Mouse (Mus musculus) MEL (cell line): Measurements from ENCODE around the gene Dmp1. TPM values are rescaled to one million over a fixed set of nuclear protein-coding genes. Genes with fewer than 3 reads are reported as not detected.

Experiments used
- DNase-seq: peaks from one replicate; pipeline ENCODE4 v3.0.0; 2011; ENCODE audit warnings: low read depth, low spot score
- H3K27ac ChIP-seq: 2 replicates; pipeline ENCODE4 v1.5.1; 2012; ENCODE audit warnings: low read depth, mild to moderate bottlenecking, control low read depth, low read length, moderate library complexity; ENCODE audit not compliant: control insufficient read depth
- H3K27me3 ChIP-seq, 2 experiments: fragments of 150-350 bp in 1 of 2; sonication (generic) in 1 of 2; 2 replicates each; pipeline ENCODE4 v1.6.1; 2012; ENCODE audit warnings: low read length in 2 of 2, mild to moderate bottlenecking in 2 of 2, improper control_type of control experiment in 1 of 2, moderate library complexity in 1 of 2; ENCODE audit not compliant: insufficient read depth in 2 of 2, control insufficient read depth in 1 of 2
- H3K36me3 ChIP-seq, 2 experiments: 2 replicates each; pipeline ENCODE4 v1.6.1; 2012 to 2014; ENCODE audit warnings: low read length in 2 of 2, improper control_type of control experiment in 1 of 2, inconsistent platforms in 1 of 2, mild to moderate bottlenecking in 1 of 2; ENCODE audit not compliant: insufficient read depth in 2 of 2, control insufficient read depth in 1 of 2
- H3K4me1 ChIP-seq, 2 experiments: fragments of 150-350 bp in 1 of 2; sonication (generic) in 1 of 2; 2 replicates each; pipeline ENCODE4 v1.6.1; 2012; ENCODE audit warnings: low read length in 2 of 2, improper control_type of control experiment in 1 of 2, mild to moderate bottlenecking in 1 of 2; ENCODE audit not compliant: insufficient read depth in 2 of 2, control insufficient read depth in 1 of 2
- H3K4me3 ChIP-seq, 2 experiments: fragments of 150-350 bp in 1 of 2; sonication (generic) in 1 of 2; 2 replicates each; pipeline ENCODE4 v1.5.1; 2012; ENCODE audit warnings: low read depth in 2 of 2, low read length in 2 of 2, mild to moderate bottlenecking in 2 of 2, moderate library complexity in 2 of 2, control low read depth in 1 of 2, improper control_type of control experiment in 1 of 2; ENCODE audit not compliant: control insufficient read depth in 1 of 2, insufficient read depth in 1 of 2
- H3K79me2 ChIP-seq: 2 replicates; pipeline ENCODE4 v1.6.1; 2012; ENCODE audit warnings: mild to moderate bottlenecking, low read length, moderate library complexity; ENCODE audit not compliant: control insufficient read depth, poor library complexity, insufficient read depth
- H3K9ac ChIP-seq: 2 replicates; pipeline ENCODE4 v1.6.1; 2012; ENCODE audit warnings: low read depth, mild to moderate bottlenecking, control low read depth, low read length, moderate library complexity; ENCODE audit not compliant: control insufficient read depth, poor library complexity, severe bottlenecking
- H3K9me3 ChIP-seq: fragments of 150-350 bp; sonication (generic); replicated peaks from 2 replicates; pipeline ENCODE4 v1.6.1; 2012; ENCODE audit warnings: mild to moderate bottlenecking, low read length, improper control_type of control experiment, moderate library complexity; ENCODE audit not compliant: insufficient read depth
- BHLHE40 ChIP-seq: IDR thresholded peaks from 2 replicates; pipeline ENCODE4 v1.6.1; 2012; ENCODE audit warnings: low read depth, mild to moderate bottlenecking, inconsistent platforms, low read length, improper control_type of control experiment, borderline replicate concordance
- CHD1 ChIP-seq: IDR thresholded peaks from 2 replicates; pipeline ENCODE4 v1.6.1; 2012; ENCODE audit warnings: low read depth, mild to moderate bottlenecking, inconsistent platforms, low read length, improper control_type of control experiment
- E2F4 ChIP-seq: IDR thresholded peaks from 2 replicates; pipeline ENCODE4 v1.6.1; 2011; ENCODE audit warnings: low read depth, low read length, improper control_type of control experiment, borderline replicate concordance
- ETS1 ChIP-seq: IDR thresholded peaks from 2 replicates; pipeline ENCODE4 v1.6.1; 2012; ENCODE audit warnings: low read depth, mild to moderate bottlenecking, inconsistent platforms, low read length, improper control_type of control experiment, moderate library complexity
- GATA1 ChIP-seq: IDR thresholded peaks from 2 replicates; pipeline ENCODE4 v1.6.1; 2011; ENCODE audit warnings: low read depth, low read length, improper control_type of control experiment
- MAFK ChIP-seq: IDR thresholded peaks from 2 replicates; pipeline ENCODE4 v1.6.1; 2011; ENCODE audit warnings: low read depth, mild to moderate bottlenecking, low read length, improper control_type of control experiment, borderline replicate concordance
- MEF2A ChIP-seq: IDR thresholded peaks from 2 replicates; pipeline ENCODE4 v1.6.1; 2014; ENCODE audit warnings: low read depth, mild to moderate bottlenecking, inconsistent platforms, low read length, improper control_type of control experiment; ENCODE audit not compliant: poor library complexity, insufficient replicate concordance, severe bottlenecking; ENCODE audit errors: extremely low read depth
- NELFE ChIP-seq: IDR thresholded peaks from 2 replicates; pipeline ENCODE4 v1.6.1; 2011; ENCODE audit warnings: low read depth, low read length, improper control_type of control experiment
- TCF12 ChIP-seq: IDR thresholded peaks from 2 replicates; pipeline ENCODE4 v1.6.1; 2014; ENCODE audit warnings: low read depth, mild to moderate bottlenecking, inconsistent platforms, low read length, improper control_type of control experiment, moderate library complexity
- UBTF ChIP-seq: IDR thresholded peaks from 2 replicates; pipeline ENCODE4 v1.6.1; 2012; ENCODE audit warnings: low read depth, mild to moderate bottlenecking, inconsistent platforms, low read length, improper control_type of control experiment, moderate library complexity, borderline replicate concordance; ENCODE audit not compliant: insufficient read depth
- USF2 ChIP-seq, 2 experiments: IDR thresholded peaks; 2 replicates each; pipeline ENCODE4 v1.6.1; 2011 to 2012; ENCODE audit warnings: improper control_type of control experiment in 2 of 2, low read length in 2 of 2, borderline replicate concordance in 1 of 2, inconsistent platforms in 1 of 2, low read depth in 1 of 2, mild to moderate bottlenecking in 1 of 2; ENCODE audit not compliant: insufficient read depth in 1 of 2
- ZMIZ1 ChIP-seq: IDR thresholded peaks from 2 replicates; pipeline ENCODE4 v1.6.1; 2012; ENCODE audit warnings: low read depth, mild to moderate bottlenecking, inconsistent platforms, low read length, improper control_type of control experiment, moderate library complexity
- polyA plus RNA-seq, 2 experiments: library from polyadenylated mRNA; stranded (reverse) in 1 of 2; unstranded in 1 of 2; fragments of >175 nt in 1 of 2; fragments of >200 nt in 1 of 2; gene quantifications; 2 replicates each; pipeline versions ENCODE4 v1.2.1 to v1.2.4; 2012; ENCODE audit warnings: low replicate concordance in 2 of 2, low read depth in 1 of 2; ENCODE audit not compliant: insufficient read length in 2 of 2, insufficient read depth in 1 of 2, missing spikeins in 1 of 2
- total RNA-seq: library from RNA; depleted of rRNA; stranded (reverse); fragments of 300-350 nt; gene quantifications from 2 replicates; pipeline ENCODE4 v1.2.3, GENCODE M21; 2012; rRNA removed

Gene Dmp1
- not detected in 2 replicates for total RNA-seq
- not detected for polyA plus RNA-seq

DNA sequence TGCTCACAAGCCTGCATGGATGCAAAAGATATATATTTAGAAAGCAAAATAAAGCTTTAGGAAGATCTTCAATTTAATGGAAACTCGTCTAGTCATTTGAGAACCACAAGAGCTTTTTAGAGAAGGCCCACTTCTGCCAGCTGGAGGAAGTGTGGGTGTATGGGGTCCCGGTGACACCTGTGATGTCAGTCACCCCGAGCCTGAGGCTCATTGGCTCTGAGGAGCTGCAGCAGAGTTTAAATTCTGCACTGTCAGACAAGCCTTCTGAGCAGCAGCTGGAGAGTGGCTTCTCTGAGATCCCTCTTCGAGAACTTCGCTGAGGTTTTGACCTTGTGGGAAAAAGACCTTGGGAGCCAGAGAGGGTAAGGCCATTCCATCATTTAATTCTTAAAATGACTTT, at the start of gene Dmp1:
Dmp1 (plus strand) TSS at position 263 of the 400 bp plus-strand sequence.
- H3K4me1 ChIP-seq, result no peaks in the 10 kb centered on the region
- no peaks in the 10 kb centered on the region for H3K36me3 ChIP-seq
- no peaks in the 10 kb centered on the region for H3K79me2 ChIP-seq
- DNase-seq, result no peak
- no peaks in the 10 kb centered on the region for H3K27me3 ChIP-seq
- H3K4me3 ChIP-seq, result no peak within 1 kb of the TSS
- H3K9me3 ChIP-seq, result no peaks in the 10 kb centered on the region
- no peak within 1 kb of the TSS for H3K9ac ChIP-seq
- no peak within 1 kb of the TSS for H3K27ac ChIP-seq
- no peak for TF ChIP-seq TCF12

DNA sequence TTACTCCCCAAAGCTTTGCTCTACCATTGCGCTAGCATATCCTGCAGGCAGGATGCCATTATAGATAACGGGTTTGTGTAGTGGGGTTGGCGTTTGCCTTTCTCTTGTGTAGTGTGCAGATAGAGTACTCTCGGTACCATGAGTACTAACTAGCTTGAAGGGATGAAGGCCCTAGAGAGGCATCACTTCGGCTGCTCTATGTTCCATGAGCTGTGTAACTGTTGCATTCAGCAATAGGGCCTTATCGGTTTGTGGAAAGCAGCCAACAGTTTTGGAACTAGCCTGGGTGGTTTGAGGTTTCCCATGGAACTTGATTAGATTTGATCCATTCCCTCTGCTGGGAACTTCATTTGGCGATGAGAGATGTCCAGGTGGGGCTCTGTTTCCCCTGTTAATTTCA, 44.7 kb upstream of the Dmp1 start:
- H3K79me2 ChIP-seq, result no peaks in the 10 kb centered on the region
- no peaks in the 10 kb centered on the region for H3K4me1 ChIP-seq
- DNase-seq, result no peak
- no peak overlapping the region for H3K9ac ChIP-seq
- no peaks in the 10 kb centered on the region for H3K36me3 ChIP-seq
- H3K4me3 ChIP-seq, result no peak overlapping the region
- no peaks in the 10 kb centered on the region; a peak in 1 of 4 replicates for H3K27me3 ChIP-seq
- TF ChIP-seq NELFE (no peak), E2F4 (no peak), BHLHE40 (no peak), GATA1 (no peak), UBTF (no peak), USF2 (IDR thresholded peaks at IDR 0.05; ENCODE audit: borderline replicate concordance in 1 of 2, insufficient read depth in 1 of 2, low read depth in 1 of 2, low read length in 2 of 2) (no peak)
- H3K27ac ChIP-seq, result no peak overlapping the region
- H3K9me3 ChIP-seq, result no peaks in the 10 kb centered on the region

DNA sequence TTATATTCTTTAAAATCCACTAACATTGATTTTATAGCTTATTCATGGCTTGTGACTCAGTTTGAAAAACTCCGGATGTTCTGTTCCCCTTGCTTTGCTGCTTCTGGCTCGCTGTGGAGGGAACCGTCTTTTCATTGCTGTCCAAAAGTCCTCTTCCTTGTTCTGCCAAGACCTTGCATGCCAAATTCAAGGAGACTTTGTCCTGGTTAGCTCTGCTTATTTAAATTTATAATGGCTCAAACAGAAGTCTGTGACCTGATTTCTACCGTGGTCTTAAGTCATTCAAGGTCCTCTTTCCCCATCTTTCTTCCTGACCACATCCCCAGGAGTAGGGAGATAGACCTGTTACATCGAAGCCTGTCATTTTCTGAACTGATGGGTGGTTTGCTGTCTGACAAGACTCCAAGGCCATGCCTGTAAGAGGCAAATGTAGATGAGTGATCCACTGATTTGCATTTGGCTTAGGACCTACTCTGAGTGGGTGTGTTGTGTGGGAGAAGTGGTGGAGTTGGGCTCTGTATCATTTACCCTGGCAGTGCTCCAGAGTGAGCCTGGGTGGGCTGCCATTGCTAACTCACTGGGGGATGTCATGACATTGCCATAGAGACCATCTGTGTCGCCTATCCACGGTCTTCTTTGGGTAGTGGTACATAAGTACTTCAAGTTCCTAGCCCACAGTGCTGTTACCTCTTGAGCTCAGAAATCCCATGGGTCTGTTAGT, 43.9 kb upstream of the Dmp1 start:
- no peak overlapping the region for H3K9ac ChIP-seq
- no peaks in the 10 kb centered on the region for H3K79me2 ChIP-seq
- no peaks in the 10 kb centered on the region for H3K36me3 ChIP-seq
- no peak for DNase-seq
- H3K27me3 ChIP-seq, result no peaks in the 10 kb centered on the region; a peak in 1 of 4 replicates
- no peaks in the 10 kb centered on the region for H3K9me3 ChIP-seq
- no peak overlapping the region for H3K4me3 ChIP-seq
- TF ChIP-seq CHD1 (no peak), ETS1 (no peak), MEF2A (no peak), UBTF (no peak), ZMIZ1 (no peak), MAFK (no peak)
- no peak overlapping the region for H3K27ac ChIP-seq
- H3K4me1 ChIP-seq, result no peaks in the 10 kb centered on the region
